Mouse (Mus musculus) testis, adult 2 months (tissue): ENCODE results near the gene Zfyve16. TPM values are rescaled to one million over a fixed set of nuclear protein-coding genes. Genes with fewer than 3 reads are reported as not detected.

Experiments
- H3K27ac ChIP-seq: fragments of 200-500 bp; 2 replicates; pipeline ENCODE4 v1.5.1; 2012; ENCODE audit warnings: low read depth, low read length; ENCODE audit not compliant: control insufficient read depth, insufficient read depth
- H3K27me3 ChIP-seq: fragments of 200-500 bp; 2 replicates; pipeline ENCODE4 v1.6.1; 2012; ENCODE audit warnings: mild to moderate bottlenecking, low read length, moderate library complexity; ENCODE audit not compliant: control insufficient read depth, insufficient read depth
- H3K36me3 ChIP-seq: fragments of 200-500 bp; 2 replicates; pipeline ENCODE4 v1.6.1; 2012; ENCODE audit warnings: mild to moderate bottlenecking, low read length; ENCODE audit not compliant: control insufficient read depth, insufficient read depth
- H3K4me1 ChIP-seq: fragments of 200-500 bp; 2 replicates; pipeline ENCODE4 v1.6.1; 2012; ENCODE audit warnings: low read length; ENCODE audit not compliant: control insufficient read depth, insufficient read depth
- H3K4me3 ChIP-seq: fragments of 200-500 bp; 2 replicates; pipeline ENCODE4 v1.5.1; 2012; ENCODE audit warnings: low read depth, mild to moderate bottlenecking, low read length, moderate library complexity, mixed read lengths; ENCODE audit not compliant: control insufficient read depth
- CTCF ChIP-seq: fragments of 200-500 bp; IDR thresholded peaks from 2 replicates; pipeline ENCODE4 v1.5.1; 2012; ENCODE audit warnings: low read depth, mild to moderate bottlenecking, inconsistent platforms, low read length, moderate library complexity; ENCODE audit not compliant: control insufficient read depth, insufficient read depth, insufficient replicate concordance
- POLR2A ChIP-seq: fragments of 200-500 bp; IDR thresholded peaks from 2 replicates; pipeline ENCODE4 v1.6.1; 2012; ENCODE audit warnings: low read depth, mild to moderate bottlenecking, inconsistent platforms, low read length, moderate library complexity; ENCODE audit not compliant: control insufficient read depth
- polyA plus RNA-seq: library from polyadenylated mRNA; depleted of rRNA; stranded (reverse); fragments of >200 nt; gene quantifications from 2 replicates; pipeline ENCODE4 v1.2.3, GENCODE M21; 2012

Gene Zfyve16
- polyA plus RNA-seq, 1 experiment: 5.2 TPM

DNA sequence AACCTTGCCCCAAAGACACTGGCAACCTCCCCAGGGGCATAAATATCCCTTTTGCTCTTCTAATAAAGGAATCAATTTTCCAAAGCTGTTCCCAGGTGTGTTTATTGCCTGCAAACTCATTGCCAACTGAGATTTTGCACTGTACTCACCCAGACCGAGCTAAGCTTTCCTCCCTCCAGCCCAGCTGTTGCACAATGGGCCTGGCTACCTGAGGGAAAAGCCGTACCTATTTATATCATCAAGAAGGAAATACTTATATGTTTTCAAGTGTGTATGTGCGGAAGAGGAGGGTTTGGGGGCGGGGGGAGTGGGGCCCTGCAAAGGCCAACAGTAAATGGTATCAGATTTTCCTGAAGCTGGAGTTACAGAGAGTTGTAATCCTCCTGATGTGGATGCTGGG lies 16.4 kb upstream of the Zfyve16 start:
- Histone ChIP-seq H3K4me3 (no peak overlapping the region), H3K27me3 (no peaks in the 10 kb centered on the region), H3K27ac (no peak overlapping the region), H3K4me1 (no peaks in the 10 kb centered on the region), H3K36me3 (no peaks in the 10 kb centered on the region)
- TF ChIP-seq CTCF: no peak
- TF ChIP-seq POLR2A: no peak

GRCm38 (mm10) chr13:92540997-92541396 lies 10.3 kb upstream of the Zfyve16 start:
- TF ChIP-seq CTCF: no peak
- no peak for TF ChIP-seq POLR2A
- H3K4me3 ChIP-seq: no peak overlapping the region
- no peaks in the 10 kb centered on the region for H3K36me3 ChIP-seq
- H3K27ac ChIP-seq: no peak overlapping the region
- no peaks in the 10 kb centered on the region for H3K4me1 ChIP-seq
- no peaks in the 10 kb centered on the region for H3K27me3 ChIP-seq

DNA sequence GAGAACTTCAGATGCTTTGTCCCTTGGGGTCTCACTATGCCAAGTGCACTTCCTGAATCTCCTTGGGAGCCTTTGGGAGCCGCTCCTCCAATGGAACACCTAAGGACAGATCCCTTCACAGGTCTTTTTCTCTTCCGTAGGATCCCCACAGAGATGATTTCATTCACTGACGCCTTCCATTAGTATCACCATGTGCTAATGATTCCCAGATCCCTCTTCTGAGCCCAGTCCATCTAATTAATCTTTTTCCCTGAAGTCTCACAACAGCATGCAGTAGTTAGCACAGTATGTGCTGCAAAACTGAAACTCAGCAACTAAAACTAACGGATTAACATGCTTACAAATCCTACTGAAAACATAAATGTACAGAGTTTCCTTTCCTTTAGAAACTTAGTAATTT lies 8.5 kb upstream of the Zfyve16 start:
- H3K36me3 ChIP-seq: no peaks in the 10 kb centered on the region
- no peaks in the 10 kb centered on the region for H3K4me1 ChIP-seq
- TF ChIP-seq POLR2A: no peak
- TF ChIP-seq CTCF: no peak
- H3K27ac ChIP-seq: no peak overlapping the region
- H3K4me3 ChIP-seq: no peak overlapping the region
- H3K27me3 ChIP-seq: no peaks in the 10 kb centered on the region

- no peaks in the 10 kb centered on the region for H3K27me3 ChIP-seq
- H3K36me3 ChIP-seq: no peaks in the 10 kb centered on the region
- H3K4me3 ChIP-seq: no peak overlapping the region
- no peaks in the 10 kb centered on the region; the same call in 1 of the 2 replicates for H3K4me1 ChIP-seq
- TF ChIP-seq CTCF (no peak), POLR2A (no peak)
- H3K27ac ChIP-seq: no peak overlapping the region
These were observed 3.1 kb upstream of the Zfyve16 start for GRCm38 (mm10) chr13:92533801-92534200.

GRCm38 (mm10) chr13:92532216-92532615 lies 1.5 kb upstream of the Zfyve16 start:
- no peaks in the 10 kb centered on the region for H3K27me3 ChIP-seq
- no peaks in the 10 kb centered on the region for H3K36me3 ChIP-seq
- H3K4me3 ChIP-seq: peak overlapping the region; percentile 31; the same call in 1 of the 2 replicates
- no peak overlapping the region for H3K27ac ChIP-seq
- TF ChIP-seq CTCF (no peak), POLR2A (no peak)
- H3K4me1 ChIP-seq: no peaks in the 10 kb centered on the region; the same call in 1 of the 2 replicates

- no peaks in the 10 kb centered on the region; the same call in 1 of the 2 replicates for H3K4me1 ChIP-seq
- H3K36me3 ChIP-seq: no peaks in the 10 kb centered on the region
- peak overlapping the region; percentile 96 for H3K4me3 ChIP-seq
- TF ChIP-seq CTCF: no peak
- no peak for TF ChIP-seq POLR2A
- peak overlapping the region; percentile 96 for H3K27ac ChIP-seq
- no peaks in the 10 kb centered on the region for H3K27me3 ChIP-seq
These were observed 569 bp upstream of the Zfyve16 start for GRCm38 (mm10) chr13:92531237-92531636.

DNA sequence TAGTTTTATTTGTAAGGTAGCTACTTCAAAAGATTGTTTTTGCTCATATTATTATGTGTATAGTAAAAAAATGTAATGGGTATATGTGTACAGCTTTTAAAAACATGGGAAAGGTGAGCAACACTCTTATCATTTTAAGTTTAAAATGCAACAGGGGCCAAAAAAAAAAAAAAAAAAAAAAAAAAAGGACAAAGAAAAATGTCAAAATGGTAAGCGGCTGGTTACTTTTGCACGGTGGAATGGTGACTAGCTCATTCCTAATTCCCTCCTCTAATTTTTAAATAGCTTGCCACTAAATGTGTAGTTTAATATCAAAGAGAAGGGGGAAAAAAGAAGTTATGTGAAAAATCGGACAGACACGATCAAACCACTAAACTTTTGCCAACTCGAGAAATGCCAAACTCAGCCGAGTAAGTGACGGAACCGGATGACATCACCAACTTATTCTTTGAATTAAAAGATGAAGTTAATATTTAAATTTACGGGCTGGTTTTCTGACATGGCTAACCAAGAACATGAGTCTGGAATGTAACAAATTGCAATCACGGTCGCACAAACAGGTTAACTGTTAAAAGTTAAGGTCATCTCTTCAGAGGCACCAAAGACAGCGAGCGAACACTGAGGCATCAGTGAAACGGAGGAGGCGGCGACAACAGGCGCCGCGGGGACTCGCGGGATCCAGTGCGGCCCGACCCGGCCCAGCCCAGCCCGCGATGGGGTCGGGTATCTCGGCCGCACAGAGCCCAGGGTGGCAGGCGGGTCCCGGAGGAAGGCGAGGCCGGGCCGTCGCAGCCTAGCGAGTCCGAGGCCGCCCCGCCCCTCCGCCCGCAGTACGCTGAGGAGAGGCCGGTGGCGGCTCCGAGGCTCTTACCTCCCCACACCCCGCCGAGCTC lies 594 bp downstream of the Zfyve16 start:
- TF ChIP-seq POLR2A (no peak), CTCF (no peak)
- Histone ChIP-seq H3K4me3 (peak overlapping the region; percentile 96), H3K27me3 (no peaks in the 10 kb centered on the region), H3K36me3 (no peaks in the 10 kb centered on the region), H3K27ac (peak overlapping the region; percentile 90), H3K4me1 (no peaks in the 10 kb centered on the region; the same call in 1 of the 2 replicates)
